Mouse (Mus musculus) stomach, embryonic 14.5 days (tissue): ENCODE data around the gene Asic2. TPM values are rescaled to one million over a fixed set of nuclear protein-coding genes. Genes with fewer than 3 reads are reported as not detected.

Experiments used
- ATAC-seq: fragments of 200-750 bp; cut with Nextera tagmentation; 2 replicates; pipeline ENCODE4 v1.8.0; 2017; ENCODE audit warnings: low read depth, moderate TSS enrichment; ENCODE audit not compliant: insufficient number of reproducible peaks, insufficient read depth, low FRiP score
- H3K27ac ChIP-seq: fragments of 300-500 bp; sonication (generic); 2 replicates; pipeline ENCODE4 v1.5.1; 2014; ENCODE audit warnings: mild to moderate bottlenecking, low read length, moderate library complexity, mixed read lengths
- H3K27me3 ChIP-seq: fragments of 300-500 bp; sonication (generic); 2 replicates; pipeline ENCODE4 v1.6.1; 2014; ENCODE audit warnings: low read length, control low read depth, mixed read lengths; ENCODE audit not compliant: control insufficient read depth, insufficient read depth
- H3K36me3 ChIP-seq: fragments of 300-500 bp; sonication (generic); 2 replicates; pipeline ENCODE4 v1.6.1; 2014; ENCODE audit warnings: mild to moderate bottlenecking, control low read depth, low read length, moderate library complexity, mixed read lengths; ENCODE audit not compliant: control insufficient read depth, insufficient read depth
- H3K4me1 ChIP-seq: fragments of 300-500 bp; sonication (generic); 2 replicates; pipeline ENCODE4 v1.6.1; 2014; ENCODE audit warnings: low read length, control low read depth, mixed read lengths; ENCODE audit not compliant: control insufficient read depth, insufficient read depth
- H3K4me2 ChIP-seq: fragments of 300-500 bp; sonication (generic); replicated peaks from 2 replicates; pipeline ENCODE4 v1.6.1; 2014; ENCODE audit warnings: low read depth, low read length, control low read depth
- H3K4me3 ChIP-seq: fragments of 300-500 bp; sonication (generic); 2 replicates; pipeline ENCODE4 v1.5.1; 2014; ENCODE audit warnings: low read depth, low read length, control low read depth
- H3K9ac ChIP-seq: fragments of 300-500 bp; sonication (generic); replicated peaks from 2 replicates; pipeline ENCODE4 v1.6.1; 2014; ENCODE audit warnings: low read depth, mild to moderate bottlenecking, control low read depth, low read length, moderate library complexity, mixed read lengths
- H3K9me3 ChIP-seq: fragments of 300-500 bp; sonication (generic); 2 replicates; pipeline ENCODE4 v1.6.1; 2016; ENCODE audit warnings: low read depth, low read length, control low read depth; ENCODE audit not compliant: control insufficient read depth
- WGBS: fragments of 180-500 bp; shearing (Covaris S2); extraction: QIAGEN DNeasy Blood & Tissue Kit; methylation state at CpG from one replicate; pipeline ENCODE4 v1.1.7; 2014; 5-methylcytosine and 5-hydroxymethylcytosine counted together
- polyA plus RNA-seq: library from polyadenylated mRNA; unstranded; fragments of >200 nt; fragmentation: Nextera tagmentation; extraction: Ambion mirVana; gene quantifications from 2 replicates; pipeline ENCODE4 v1.2.1, GENCODE M21; 2014

The Asic2 gene
- polyA plus RNA-seq, 1 experiment from 2014 or later: 0.27 TPM

DNA sequence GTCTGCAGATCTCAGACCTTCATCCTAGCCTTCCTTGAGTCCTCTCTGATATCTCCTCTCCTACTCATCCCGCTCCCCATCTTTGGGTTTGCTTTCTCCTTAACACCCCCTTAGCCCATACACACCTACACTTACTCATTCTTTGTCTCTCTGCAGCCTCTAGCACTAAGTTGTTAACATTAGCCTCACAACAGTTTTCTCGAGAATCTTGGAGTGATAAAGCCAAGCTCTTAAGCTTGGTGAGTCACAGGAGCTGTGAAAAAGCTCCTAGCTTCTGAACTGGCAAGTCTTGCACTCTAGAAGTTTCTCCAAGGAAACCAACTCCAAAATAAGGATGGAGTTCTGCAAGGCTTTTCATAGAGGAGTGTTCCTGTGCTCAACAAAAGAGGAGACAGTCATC, 803.4 kb downstream of the Asic2 start:
- no peak overlapping the region for H3K9ac ChIP-seq
- H3K4me1 ChIP-seq: no peaks in the 10 kb centered on the region
- H3K9me3 ChIP-seq: peaks cover 5% of the 10 kb centered on the region; the same call in 1 of the 2 replicates
- ATAC-seq: no peak
- WGBS: 80% methylated on average over 2 of the region's 2 CpGs
- H3K27me3 ChIP-seq: no peaks in the 10 kb centered on the region
- H3K4me2 ChIP-seq: no peak overlapping the region
- no peaks in the 10 kb centered on the region for H3K36me3 ChIP-seq
- H3K4me3 ChIP-seq: no peak overlapping the region
- no peak overlapping the region for H3K27ac ChIP-seq

DNA sequence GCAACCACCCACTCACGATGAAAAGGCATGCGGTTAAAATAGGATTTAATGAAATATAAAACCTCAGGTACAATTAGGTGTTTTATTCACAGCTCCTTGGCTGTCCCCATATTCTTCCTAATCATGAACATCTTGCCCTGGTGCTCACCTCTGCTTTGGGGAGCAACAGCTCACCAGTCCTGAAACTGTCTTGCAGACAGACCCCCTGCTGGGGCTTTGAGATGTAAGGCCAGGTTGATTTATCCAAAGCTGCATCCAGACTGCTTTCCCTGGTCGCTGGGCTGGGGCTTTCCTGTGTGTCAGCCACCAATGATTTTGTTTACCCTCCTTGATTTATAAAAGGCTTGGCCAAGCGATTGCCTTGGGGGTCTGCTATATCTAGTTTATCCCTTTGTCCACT, 805.2 kb downstream of the Asic2 start:
- no peaks in the 10 kb centered on the region for H3K36me3 ChIP-seq
- H3K27me3 ChIP-seq: no peaks in the 10 kb centered on the region
- no peak overlapping the region for H3K9ac ChIP-seq
- no peak overlapping the region for H3K4me2 ChIP-seq
- 58% methylated on average over 4 of the region's 4 CpGs for WGBS
- no peaks in the 10 kb centered on the region for H3K4me1 ChIP-seq
- no peak overlapping the region for H3K27ac ChIP-seq
- ATAC-seq: no peak
- peaks cover 5% of the 10 kb centered on the region; the same call in 1 of the 2 replicates for H3K9me3 ChIP-seq
- no peak overlapping the region for H3K4me3 ChIP-seq

DNA sequence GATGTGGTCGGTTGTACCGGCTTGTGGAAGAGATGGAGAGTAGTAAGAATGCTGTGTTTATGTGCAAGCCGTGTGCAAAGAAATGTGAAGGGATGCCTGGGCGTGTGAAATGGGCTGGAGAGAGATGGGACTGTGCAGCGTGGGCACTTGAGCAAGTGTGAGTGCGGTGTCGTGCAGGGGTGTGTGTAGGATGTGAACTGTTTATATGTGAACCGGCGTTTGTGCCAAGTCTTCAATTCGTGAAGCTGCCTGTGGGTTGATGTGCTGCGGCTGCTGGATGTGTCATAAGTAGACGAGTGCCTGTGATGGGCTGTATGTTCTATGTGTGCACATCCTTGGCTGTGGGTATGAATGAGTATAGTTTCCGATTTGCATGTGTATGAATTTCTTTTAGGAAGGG, 814.4 kb downstream of the Asic2 start:
- Histone ChIP-seq H3K9ac (no peak overlapping the region), H3K27me3 (peaks cover 16% of the 10 kb centered on the region), H3K4me3 (peak overlapping the region; percentile 42; the same call in 1 of the 2 replicates), H3K27ac (no peak overlapping the region), H3K4me2 (peak overlapping the region; percentile 97), H3K36me3 (no peaks in the 10 kb centered on the region), H3K9me3 (no peaks in the 10 kb centered on the region), H3K4me1 (peaks cover 3% of the 10 kb centered on the region; the same call in 1 of the 2 replicates)
- 12% methylated on average over 13 of the region's 13 CpGs for WGBS
- no peak for ATAC-seq

DNA sequence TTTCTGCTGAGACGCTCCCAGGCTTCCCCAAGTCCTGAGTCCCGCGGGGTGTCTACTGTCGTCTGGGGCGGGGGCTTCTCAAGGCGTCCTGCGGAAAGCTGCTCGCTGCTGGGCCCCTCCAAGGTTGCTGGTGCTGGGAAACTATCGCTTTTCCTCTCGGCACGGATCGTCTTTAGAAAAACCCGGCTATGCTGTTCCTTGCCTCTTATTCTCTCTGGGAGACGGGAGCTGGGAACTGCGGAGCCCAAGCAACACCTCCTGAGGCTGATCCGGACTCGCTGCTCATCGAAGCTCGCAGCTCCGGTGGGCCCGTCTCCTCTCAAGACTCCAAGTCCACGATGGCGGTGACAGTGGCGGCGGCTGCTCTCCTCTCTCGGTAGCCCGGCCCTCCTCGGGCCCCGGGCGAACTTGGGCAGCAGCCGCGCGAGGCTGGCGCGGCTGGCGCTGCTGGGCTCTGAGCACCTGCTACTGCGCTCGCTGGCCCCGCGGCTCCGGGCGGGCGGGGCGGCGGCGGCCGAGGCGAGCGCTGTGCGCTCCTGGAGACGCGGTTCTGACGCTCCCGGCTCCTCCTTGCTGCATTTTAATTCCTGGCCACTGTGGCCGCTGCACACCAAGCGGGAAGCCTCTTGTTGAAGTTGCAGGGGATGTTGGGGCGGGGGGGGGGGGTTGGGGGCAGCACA, 815.0 kb downstream of the Asic2 start:
- no peaks in the 10 kb centered on the region for H3K9me3 ChIP-seq
- H3K27ac ChIP-seq: no peak overlapping the region
- H3K9ac ChIP-seq: no peak overlapping the region
- ATAC-seq: peak; percentile 66
- under 1% methylated on average over 57 of the region's 57 CpGs for WGBS
- H3K4me2 ChIP-seq: peak overlapping the region; percentile 97
- H3K27me3 ChIP-seq: peaks cover 16% of the 10 kb centered on the region
- H3K36me3 ChIP-seq: no peaks in the 10 kb centered on the region
- peak overlapping the region; percentile 42 for H3K4me3 ChIP-seq
- peaks cover 3% of the 10 kb centered on the region; the same call in 1 of the 2 replicates for H3K4me1 ChIP-seq

DNA sequence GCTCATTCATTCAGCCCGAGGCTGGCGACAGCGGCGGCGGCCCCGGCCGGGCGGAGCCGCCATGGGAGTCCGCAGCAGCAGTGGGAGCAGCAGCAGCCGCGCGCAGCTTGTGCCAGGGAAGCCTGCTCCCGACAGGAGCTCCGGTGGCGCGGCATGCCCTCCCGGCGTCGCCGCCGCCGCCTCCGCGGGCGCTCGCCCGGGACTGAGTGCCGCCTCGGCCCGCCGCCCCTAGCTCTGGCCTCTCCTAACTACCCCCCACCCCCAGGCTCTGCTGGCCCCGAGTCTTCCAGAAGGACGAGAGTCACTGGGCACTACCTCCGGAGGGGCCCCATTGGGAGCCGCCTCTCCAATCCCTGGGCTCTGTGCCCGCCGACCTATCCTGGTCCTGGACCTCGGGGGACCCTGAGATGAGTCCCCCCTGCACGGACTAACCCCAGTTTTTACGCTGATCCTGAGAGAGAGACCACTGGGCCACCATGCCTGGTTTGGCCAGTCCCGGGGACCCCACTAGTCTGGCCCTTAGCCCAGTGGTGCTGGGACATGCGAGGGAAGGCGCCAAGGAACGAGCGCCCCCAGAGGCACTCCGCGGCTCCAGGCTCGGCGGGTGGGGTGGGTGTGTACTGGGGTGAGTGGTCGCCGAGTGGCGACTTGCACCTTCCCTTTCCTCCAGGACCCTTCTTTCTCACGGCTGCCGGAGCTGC, 815.6 kb downstream of the Asic2 start:
- no peak overlapping the region for H3K27ac ChIP-seq
- H3K4me2 ChIP-seq: peak overlapping the region; percentile 97
- H3K4me1 ChIP-seq: peaks cover 3% of the 10 kb centered on the region; the same call in 1 of the 2 replicates
- H3K27me3 ChIP-seq: peaks cover 16% of the 10 kb centered on the region
- H3K36me3 ChIP-seq: no peaks in the 10 kb centered on the region
- H3K4me3 ChIP-seq: peak overlapping the region; percentile 42
- peak; percentile 44; the same call in 1 of the 2 replicates for ATAC-seq
- no peaks in the 10 kb centered on the region for H3K9me3 ChIP-seq
- H3K9ac ChIP-seq: peak overlapping the region; percentile 18; the same call in 1 of the 2 replicates
- WGBS: under 1% methylated on average over 40 of the region's 55 CpGs

DNA sequence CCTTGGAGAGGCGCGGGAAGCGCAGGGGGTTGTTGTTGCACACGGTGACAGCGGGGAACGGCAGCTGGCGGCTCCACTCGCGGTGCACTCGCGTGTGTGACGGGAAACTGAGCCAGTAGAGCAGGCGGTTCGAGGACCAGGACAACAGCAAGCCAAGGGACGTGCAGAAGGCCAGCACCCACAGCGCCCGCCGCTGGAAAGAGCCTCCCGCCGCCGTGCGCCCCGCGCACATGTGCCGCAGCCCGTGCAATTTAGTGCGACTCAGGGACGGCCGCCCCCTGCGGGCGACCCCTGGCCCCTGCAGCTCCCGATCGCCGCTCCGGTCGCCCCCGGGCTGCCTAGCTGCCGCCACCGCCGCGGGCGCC, 816.3 kb downstream of the Asic2 start:
- no peaks in the 10 kb centered on the region for H3K36me3 ChIP-seq
- H3K9ac ChIP-seq: peak overlapping the region; percentile 18; the same call in 1 of the 2 replicates
- H3K27me3 ChIP-seq: peaks cover 16% of the 10 kb centered on the region
- H3K27ac ChIP-seq: no peak overlapping the region
- peaks cover 3% of the 10 kb centered on the region; the same call in 1 of the 2 replicates for H3K4me1 ChIP-seq
- peak overlapping the region; percentile 42 for H3K4me3 ChIP-seq
- no peak for ATAC-seq
- WGBS: under 1% methylated on average over 42 of the region's 42 CpGs
- H3K4me2 ChIP-seq: peak overlapping the region; percentile 97
- no peaks in the 10 kb centered on the region for H3K9me3 ChIP-seq

DNA sequence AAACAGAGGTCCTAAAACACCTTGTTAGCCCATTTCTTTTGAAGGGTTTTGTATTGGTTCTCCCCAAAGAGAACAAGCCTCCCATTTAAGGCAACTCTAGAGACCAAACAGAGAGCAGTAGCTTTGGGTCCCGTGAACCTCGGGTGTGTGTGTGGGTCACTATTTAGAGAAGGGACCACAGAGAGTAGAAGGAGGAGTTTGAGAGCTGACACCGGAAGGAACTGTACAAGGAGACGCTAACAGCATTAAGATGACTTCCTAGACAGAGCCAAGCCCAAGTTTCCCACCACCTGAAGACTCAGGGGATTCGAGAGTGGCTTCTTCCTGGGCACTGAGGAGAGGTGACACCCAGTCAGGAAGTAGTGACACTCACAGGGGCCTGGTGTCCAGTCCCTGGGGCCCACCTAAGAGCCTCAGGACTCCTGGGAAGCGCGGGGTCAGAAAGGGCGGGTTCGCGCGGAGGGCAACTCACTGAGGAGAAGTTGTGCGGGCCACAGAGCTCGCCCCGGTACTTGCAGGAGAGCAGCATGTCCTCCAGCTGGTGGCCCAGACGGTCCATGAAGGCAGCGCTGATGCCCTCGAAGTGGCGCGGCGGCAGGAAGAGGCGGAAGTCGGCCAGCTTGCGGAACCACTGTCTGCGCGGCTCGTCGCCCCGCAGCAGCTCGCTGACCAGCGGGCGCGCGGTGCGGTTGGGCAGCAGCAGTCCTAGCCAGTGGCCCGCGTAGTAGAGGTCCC, 816.8 kb downstream of the Asic2 start:
- H3K9me3 ChIP-seq: no peaks in the 10 kb centered on the region
- H3K27me3 ChIP-seq: peaks cover 16% of the 10 kb centered on the region
- H3K27ac ChIP-seq: no peak overlapping the region
- H3K4me1 ChIP-seq: peaks cover 3% of the 10 kb centered on the region; the same call in 1 of the 2 replicates
- no peaks in the 10 kb centered on the region for H3K36me3 ChIP-seq
- H3K4me2 ChIP-seq: peak overlapping the region; percentile 97
- peak overlapping the region; percentile 42 for H3K4me3 ChIP-seq
- 4% methylated on average over 35 of the region's 36 CpGs for WGBS
- no peak for ATAC-seq
- H3K9ac ChIP-seq: no peak overlapping the region

DNA sequence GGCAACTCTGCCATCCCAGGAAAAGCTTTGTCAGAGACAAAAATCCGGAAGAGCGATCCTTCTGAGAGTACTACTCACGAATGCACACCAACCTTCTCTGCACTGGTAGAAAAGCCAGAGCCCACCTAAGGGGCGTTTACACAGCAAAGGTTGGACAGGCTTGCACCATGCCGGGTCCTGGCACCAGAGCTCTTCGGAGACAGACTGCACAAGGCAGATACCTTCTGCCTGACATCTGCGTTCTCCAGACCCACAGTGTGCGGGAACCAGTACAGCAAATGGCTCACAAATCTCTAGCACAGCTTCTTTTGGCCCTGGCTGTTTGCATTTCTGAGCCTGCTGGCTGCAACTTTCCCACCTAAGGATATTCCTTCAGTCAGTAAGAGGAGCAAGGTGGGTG, 817.6 kb downstream of the Asic2 start:
- WGBS: 67% methylated on average over 8 of the region's 8 CpGs
- Histone ChIP-seq H3K9me3 (no peaks in the 10 kb centered on the region), H3K4me2 (no peak overlapping the region), H3K9ac (no peak overlapping the region), H3K27me3 (peaks cover 16% of the 10 kb centered on the region), H3K27ac (no peak overlapping the region), H3K4me1 (peaks cover 3% of the 10 kb centered on the region; the same call in 1 of the 2 replicates), H3K4me3 (no peak overlapping the region), H3K36me3 (no peaks in the 10 kb centered on the region)
- ATAC-seq: no peak
